Mouse (Mus musculus) cerebellum, adult 11-12 months (tissue): ENCODE results near the gene Zdhhc16.

Experiments used
- DNase-seq: peaks from one replicate; pipeline ENCODE4 v3.0.0; 2022

The Zdhhc16 gene

GRCm38 (mm10) chr19:41992971-41993370 is 59.7 kb downstream of the Zdhhc16 start:
- no peak for DNase-seq

GRCm38 (mm10) chr19:41993484-41993883 is 60.2 kb downstream of the Zdhhc16 start:
- no peak for DNase-seq
